Mouse (Mus musculus): ENCODE data around the gene Wdr35. TPM values are rescaled to one million over a fixed set of nuclear protein-coding genes. Genes with fewer than 3 reads are reported as not detected.
A peak's percentile ranks its signal among the peaks of the same experiment; 100 is the strongest.
"Not testable (repeated sequence)": the region's sequence is repeated elsewhere in the genome, so short reads cannot be mapped to it uniquely, and the experiment has no call there.

Gene Wdr35
- total RNA-seq, 2 experiments from 2014 or later, result 0.79 to 1.3 TPM

- peak; percentile 95 for ATAC-seq (replicated peaks; ENCODE audit: poor library complexity)
These were observed 28.5 kb downstream of the Wdr35 start for GRCm38 (mm10) chr12:9002038-9002648.

GRCm38 (mm10) chr12:9007146-9007545 is 33.5 kb downstream of the Wdr35 start:
- ATAC-seq (replicated peaks; ENCODE audit: poor library complexity), result peak; percentile 74

- ATAC-seq (replicated peaks; ENCODE audit: poor library complexity), result no peak
These were observed 34.1 kb downstream of the Wdr35 start for GRCm38 (mm10) chr12:9007811-9008210.

- no peak for ATAC-seq (replicated peaks; ENCODE audit: poor library complexity)
These were observed 36.6 kb downstream of the Wdr35 start for GRCm38 (mm10) chr12:9010311-9010710.

GRCm38 (mm10) chr12:9016376-9016775 is 42.7 kb downstream of the Wdr35 start:
- ATAC-seq (replicated peaks; ENCODE audit: poor library complexity), result no peak

GRCm38 (mm10) chr12:9020431-9020830 is 46.7 kb downstream of the Wdr35 start:
- ATAC-seq (replicated peaks; ENCODE audit: poor library complexity), result no peak

GRCm38 (mm10) chr12:9020986-9021385 is 47.3 kb downstream of the Wdr35 start:
- ATAC-seq (replicated peaks; ENCODE audit: poor library complexity), result no peak

- no peak; the same call in 1 of the 2 replicates for ATAC-seq (replicated peaks; ENCODE audit: poor library complexity)
These were observed 49.3 kb downstream of the Wdr35 start for GRCm38 (mm10) chr12:9023031-9023430.

GRCm38 (mm10) chr12:9024071-9024470 is 50.4 kb downstream of the Wdr35 start:
- ATAC-seq (replicated peaks; ENCODE audit: poor library complexity), result no peak

- ATAC-seq (replicated peaks; ENCODE audit: poor library complexity), result no peak
These were observed 51.0 kb downstream of the Wdr35 start for GRCm38 (mm10) chr12:9024736-9025135.

GRCm38 (mm10) chr12:9026843-9027242 is 53.2 kb downstream of the Wdr35 start:
- ATAC-seq (replicated peaks; ENCODE audit: poor library complexity), result no peak

GRCm38 (mm10) chr12:9028816-9029215 is 55.1 kb downstream of the Wdr35 start:
- not testable (repeated sequence) for ATAC-seq (replicated peaks; ENCODE audit: poor library complexity)

- peak; percentile 14 for ATAC-seq (replicated peaks; ENCODE audit: poor library complexity)
These were observed 55.8 kb downstream of the Wdr35 start for GRCm38 (mm10) chr12:9029506-9029887.

- peak; percentile 85 for ATAC-seq (replicated peaks; ENCODE audit: poor library complexity)
These were observed 56.4 kb downstream of the Wdr35 start, which contains the start of gene Ttc32 for GRCm38 (mm10) chr12:9029888-9030723. Gene Ttc32, plus strand, starts transcription at chr12:9029997.

- ATAC-seq (replicated peaks; ENCODE audit: poor library complexity), result no peak
These were observed 57.5 kb downstream of the Wdr35 start for GRCm38 (mm10) chr12:9031166-9031565.

- ATAC-seq (replicated peaks; ENCODE audit: poor library complexity), result no peak
These were observed 59.4 kb downstream of the Wdr35 start for GRCm38 (mm10) chr12:9033140-9033539.

- no peak for ATAC-seq (replicated peaks; ENCODE audit: poor library complexity)
These were observed 62.7 kb downstream of the Wdr35 start for GRCm38 (mm10) chr12:9036409-9036808.

GRCm38 (mm10) chr12:9040177-9040576 is 66.5 kb downstream of the Wdr35 start:
- 0 out of 2 replicates have a peak, but pooled peaks have one; percentile 14 for ATAC-seq (replicated peaks; ENCODE audit: poor library complexity)

- no peak for ATAC-seq (replicated peaks; ENCODE audit: poor library complexity)
These were observed 67.0 kb downstream of the Wdr35 start for GRCm38 (mm10) chr12:9040686-9041085.

GRCm38 (mm10) chr12:9042316-9042715 is 68.6 kb downstream of the Wdr35 start:
- ATAC-seq (replicated peaks; ENCODE audit: poor library complexity), result no peak

- no peak for ATAC-seq (replicated peaks; ENCODE audit: poor library complexity)
These were observed 69.1 kb downstream of the Wdr35 start for GRCm38 (mm10) chr12:9042759-9043158.

- no peak for ATAC-seq (replicated peaks; ENCODE audit: poor library complexity)
These were observed 71.0 kb downstream of the Wdr35 start for GRCm38 (mm10) chr12:9044666-9045065.

Data from megakaryocyte progenitor cell, adult 5-6 weeks (primary cell).